Mouse (Mus musculus) CD4-positive helper T cell, adult 2 months (primary cell): ENCODE measurements around the gene Ap1g2.

Source experiments
- DNase-seq: peaks from one replicate; pipeline ENCODE4 v3.0.0-alpha.2; 2012; ENCODE audit warnings: low read depth, missing footprints, low spot score

The Ap1g2 gene

GRCm38 (mm10) chr14:55113975-55114645 is 7.7 kb upstream of the Ap1g2 start:
- peak; percentile 31 for DNase-seq

- DNase-seq = no peak
These were observed 7.1 kb upstream of the Ap1g2 start for GRCm38 (mm10) chr14:55113351-55113974.

DNA sequence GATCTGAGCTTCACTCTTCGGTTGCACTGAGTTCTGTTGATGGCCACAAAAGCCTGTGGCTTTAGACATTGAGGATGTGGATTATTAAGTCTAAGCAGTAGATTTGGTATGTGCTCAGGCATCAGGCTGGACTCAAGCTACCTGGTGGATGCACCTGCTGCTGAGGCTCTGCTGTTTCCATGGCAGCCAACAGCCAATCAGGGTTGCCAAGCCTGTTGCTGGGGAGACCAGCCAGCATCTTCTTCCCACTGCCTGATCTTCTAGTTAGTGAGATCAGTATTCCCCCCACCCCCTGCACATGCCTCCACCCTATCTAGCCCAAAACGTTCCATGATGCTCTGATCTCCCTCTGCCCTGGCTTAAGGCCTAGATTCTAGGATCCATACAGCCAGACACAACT is 5.3 kb upstream of the Ap1g2 start:
- DNase-seq = no peak

DNA sequence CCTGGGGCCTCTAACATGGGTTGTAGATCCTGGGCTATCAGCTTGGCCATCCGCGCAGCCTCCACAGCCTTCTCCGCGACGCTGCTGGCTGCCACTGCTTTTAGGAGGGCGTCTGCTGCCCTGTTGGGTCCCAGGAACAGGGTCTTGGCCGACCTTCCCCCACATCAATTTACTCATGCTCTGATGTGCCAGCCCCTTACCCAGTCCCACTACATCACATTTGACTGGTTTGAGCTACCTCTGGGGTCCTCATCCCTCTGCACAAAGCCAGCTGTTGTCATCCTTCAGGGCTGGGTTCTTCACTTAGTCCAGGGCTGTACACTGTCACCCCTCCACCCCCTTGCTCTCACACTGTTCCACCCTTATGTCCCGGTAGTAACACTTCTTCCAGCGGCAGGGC is 3.7 kb upstream of the Ap1g2 start:
- DNase-seq = no peak

- no peak for DNase-seq
These were observed 2.9 kb upstream of the Ap1g2 start for GRCm38 (mm10) chr14:55109048-55109873.

GRCm38 (mm10) chr14:55108202-55108870 is 1.9 kb upstream of the Ap1g2 start:
- DNase-seq = no peak

- DNase-seq = no peak
These were observed 597 bp upstream of the Ap1g2 start for GRCm38 (mm10) chr14:55106990-55107389.

GRCm38 (mm10) chr14:55105386-55105785 is 1.0 kb downstream of the Ap1g2 start:
- no peak for DNase-seq

- DNase-seq = no peak
These were observed 2.0 kb downstream of the Ap1g2 start for GRCm38 (mm10) chr14:55104365-55104764.

GRCm38 (mm10) chr14:55102253-55102785 is 4.1 kb downstream of the Ap1g2 start:
- DNase-seq = no peak

DNA sequence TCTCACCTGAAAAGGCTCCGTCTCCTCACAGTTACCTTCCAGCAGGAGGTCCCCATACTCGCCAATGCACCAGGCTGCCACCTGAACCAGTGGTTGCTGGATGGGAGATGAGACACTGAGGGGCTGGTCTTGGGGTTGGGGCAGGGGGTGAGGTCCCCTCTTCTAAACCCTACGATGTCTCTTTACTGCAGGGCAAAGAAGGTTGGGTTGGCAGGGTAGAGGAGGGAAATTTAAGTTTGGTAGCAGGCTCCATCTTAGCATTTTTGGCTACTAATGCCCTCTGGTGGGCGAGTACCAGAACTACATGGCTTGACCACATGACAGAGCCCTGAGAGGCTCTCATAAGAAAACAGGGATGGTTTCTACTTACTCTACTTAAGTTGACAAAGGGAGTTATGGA is 4.8 kb downstream of the Ap1g2 start:
- DNase-seq = peak; percentile 67

DNA sequence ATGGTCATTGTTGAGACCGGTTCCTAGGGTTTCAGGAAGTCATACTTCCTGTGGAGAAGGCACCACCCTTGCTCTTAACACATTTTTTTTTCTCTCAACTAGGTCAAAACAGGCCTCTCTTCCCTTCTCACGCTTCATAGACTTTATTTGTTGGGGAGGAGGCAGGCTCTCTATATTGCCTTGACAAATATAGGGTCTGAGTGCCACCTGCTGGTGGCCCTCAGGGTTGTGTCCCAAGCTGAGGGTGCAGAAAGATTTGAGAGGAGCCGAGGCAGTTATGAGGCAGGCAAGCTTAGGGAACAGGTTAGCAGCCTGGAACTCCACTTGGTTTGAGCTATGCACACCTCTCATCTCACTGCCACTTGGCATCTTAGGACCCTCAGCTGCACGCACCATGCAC is 8.3 kb downstream of the Ap1g2 start:
- DNase-seq = peak; percentile 90

GRCm38 (mm10) chr14:55097646-55098045 is 8.7 kb downstream of the Ap1g2 start:
- no peak for DNase-seq

- DNase-seq = no peak
These were observed 9.8 kb downstream of the Ap1g2 start for GRCm38 (mm10) chr14:55096573-55097087.

DNA sequence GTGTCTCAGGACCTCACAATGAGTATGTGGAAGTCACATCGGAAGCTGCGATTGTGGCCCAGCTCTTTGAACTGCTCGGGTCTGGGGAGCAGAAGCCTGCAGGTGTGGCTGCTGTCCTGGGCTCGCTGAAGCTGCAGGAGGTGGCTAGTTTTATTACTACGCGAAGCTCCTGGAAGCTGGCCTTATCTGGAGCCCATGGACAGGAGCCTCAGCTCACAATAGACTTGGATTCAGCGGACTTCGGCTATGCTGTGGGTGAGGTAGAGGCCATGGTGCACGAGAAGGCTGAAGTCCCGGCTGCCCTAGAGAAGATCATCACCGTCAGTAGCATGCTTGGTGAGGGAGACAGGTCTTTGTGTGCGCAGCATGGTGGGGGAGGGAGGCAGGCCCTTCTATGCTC is 10.7 kb downstream of the Ap1g2 start:
- DNase-seq = no peak

- no peak for DNase-seq
These were observed 11.1 kb downstream of the Ap1g2 start for GRCm38 (mm10) chr14:55095263-55095662.

GRCm38 (mm10) chr14:55094704-55095231 is 11.6 kb downstream of the Ap1g2 start, which contains the start of gene Thtpa:
Gene Thtpa, plus strand, starts transcription at chr14:55094784.
- peak; percentile 65 for DNase-seq

DNA sequence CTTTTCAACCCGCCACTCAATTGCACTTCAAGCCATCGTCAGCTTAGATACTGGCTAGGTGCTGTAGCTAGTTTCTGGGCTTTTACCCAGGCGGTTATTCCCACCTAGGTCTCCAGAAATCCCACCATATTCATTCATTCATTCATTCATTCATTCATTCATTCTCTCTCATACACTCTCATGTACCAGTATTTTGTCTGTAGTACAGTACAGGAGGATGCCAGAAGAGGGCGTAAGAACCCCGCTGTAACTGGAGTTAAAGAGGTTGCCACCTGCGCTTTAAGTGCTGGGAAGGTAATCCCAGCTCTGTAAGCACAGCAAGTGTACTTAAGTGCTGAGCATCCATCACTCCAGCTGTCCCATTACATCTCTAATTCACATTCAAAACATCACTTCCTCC is 12.5 kb downstream of the Ap1g2 start:
- DNase-seq = no peak

GRCm38 (mm10) chr14:55092011-55092577 is 14.3 kb downstream of the Ap1g2 start, which contains the start of gene Zfhx2:
Gene Zfhx2, minus strand, starts transcription at chr14:55092324.
- DNase-seq = peak; percentile 93

GRCm38 (mm10) chr14:55091209-55091865 is 15.1 kb downstream of the Ap1g2 start:
- DNase-seq = no peak
